Mouse (Mus musculus): ENCODE measurements around the gene Tcp10c.
"Not testable (repeated sequence)": the region's sequence is repeated elsewhere in the genome, so short reads cannot be mapped to it uniquely, and the experiment has no call there.

Tcp10c gene

DNA sequence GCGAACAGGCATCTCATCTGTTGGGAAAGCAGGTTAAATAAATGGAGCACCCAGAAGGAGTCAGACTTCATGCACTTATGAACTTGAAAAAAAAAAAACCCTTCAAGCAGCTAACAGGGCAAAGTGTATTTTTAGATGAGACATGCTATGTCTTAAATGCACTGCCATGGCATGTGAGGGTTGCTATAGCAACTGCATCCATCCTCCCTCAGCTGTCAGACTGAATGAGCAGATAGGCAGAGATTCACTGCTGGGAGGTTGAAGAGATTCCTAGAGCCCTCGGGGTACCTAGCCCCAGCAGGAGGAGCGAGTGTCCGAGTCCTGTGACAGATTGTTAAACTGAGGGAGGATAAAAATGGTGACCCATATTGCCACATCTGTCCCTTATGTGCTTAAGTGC lies 36.6 kb downstream of the Tcp10c start:
- not testable (repeated sequence) for DNase-seq (ENCODE audit: low spot score)

DNA sequence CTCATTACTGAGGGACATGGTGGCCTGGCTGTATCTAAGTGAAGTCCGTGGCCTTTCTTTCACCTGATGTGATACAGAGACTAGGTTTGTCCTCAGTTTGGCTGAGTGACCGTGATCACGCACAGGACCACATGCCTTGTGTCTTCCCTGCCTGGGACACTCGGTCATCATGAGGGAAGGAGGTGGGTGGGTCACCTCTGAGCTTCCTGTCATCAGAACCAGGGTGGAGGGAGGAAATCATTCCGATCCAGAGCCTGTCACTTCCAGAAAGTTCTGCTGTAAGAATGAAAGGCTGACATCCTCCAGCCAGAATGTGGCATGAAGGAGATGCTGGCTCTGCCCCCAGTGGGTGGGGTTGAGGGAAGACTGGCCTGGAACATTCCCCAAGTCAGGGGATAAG lies 45.6 kb downstream of the Tcp10c start:
- DNase-seq (ENCODE audit: low spot score) = not testable (repeated sequence)

DNA sequence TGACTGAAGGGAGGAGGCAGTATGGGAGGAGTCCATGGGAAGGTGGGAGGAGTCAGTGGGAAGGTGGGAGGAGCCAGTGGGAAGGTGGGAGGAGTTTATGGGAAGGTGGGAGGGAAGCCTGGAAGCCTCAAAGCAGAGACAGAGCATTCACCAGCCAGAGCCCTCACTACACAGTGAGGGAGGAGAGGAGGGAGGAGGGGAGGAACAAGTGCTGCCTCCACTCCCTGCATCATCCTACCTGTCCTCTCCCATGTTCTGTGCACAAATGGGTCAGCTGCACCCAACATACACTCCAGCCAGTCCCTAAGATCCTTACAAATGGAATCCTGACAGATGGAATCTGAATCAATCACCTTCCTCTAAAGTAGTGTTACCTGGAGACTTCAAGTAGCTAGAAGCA lies 47.7 kb downstream of the Tcp10c start:
- DNase-seq (ENCODE audit: low spot score) = not testable (repeated sequence)

DNA sequence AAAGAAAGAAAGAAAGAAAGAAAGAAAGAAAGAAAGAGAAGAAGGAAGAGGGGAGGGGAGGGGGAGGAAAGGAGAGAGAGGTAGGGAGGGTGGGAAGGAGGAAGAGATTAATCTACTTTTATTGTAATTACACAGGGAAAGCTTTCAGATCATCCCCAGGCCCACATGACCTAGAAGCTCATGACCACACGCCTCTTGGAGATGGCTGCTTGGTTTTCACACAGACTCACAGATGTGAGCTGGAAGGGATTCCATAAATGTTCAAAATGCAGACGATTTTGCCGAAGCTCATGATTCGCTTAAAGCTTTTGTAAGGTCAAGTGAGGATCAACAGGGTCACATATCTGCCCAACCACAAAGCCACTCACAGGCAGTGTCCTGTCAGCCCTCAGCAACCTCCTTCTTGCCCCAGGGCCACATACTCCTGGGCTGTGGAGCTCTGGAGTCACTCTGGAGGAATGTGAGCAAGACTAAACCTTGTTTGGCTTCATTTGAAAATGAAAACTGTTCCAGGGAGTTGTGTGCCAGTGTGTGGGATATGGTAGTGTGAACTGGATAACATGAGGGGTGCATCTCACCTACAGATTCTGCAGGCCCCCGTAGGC lies 49.3 kb downstream of the Tcp10c start:
- not testable (repeated sequence) for DNase-seq (ENCODE audit: low spot score)

DNA sequence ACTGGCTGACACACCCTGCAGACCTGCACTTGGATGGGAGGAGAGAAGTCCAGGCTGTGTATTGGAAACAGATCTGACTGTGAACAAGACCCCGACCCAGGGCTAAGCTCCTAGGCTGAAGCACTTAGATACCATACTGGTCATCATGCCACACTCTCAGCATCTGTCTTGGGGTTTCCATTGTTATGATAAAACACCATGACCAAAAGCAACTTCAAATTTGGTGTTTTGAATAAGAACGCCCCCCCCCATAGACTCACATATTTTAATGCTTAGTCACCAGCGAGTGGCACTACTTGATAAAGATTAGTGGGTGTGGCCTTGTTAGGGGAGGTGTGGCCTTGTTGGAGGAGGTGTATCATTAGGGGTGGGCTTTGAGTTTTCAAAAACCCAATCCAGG lies 51.7 kb downstream of the Tcp10c start:
- DNase-seq (ENCODE audit: low spot score) = not testable (repeated sequence)

DNA sequence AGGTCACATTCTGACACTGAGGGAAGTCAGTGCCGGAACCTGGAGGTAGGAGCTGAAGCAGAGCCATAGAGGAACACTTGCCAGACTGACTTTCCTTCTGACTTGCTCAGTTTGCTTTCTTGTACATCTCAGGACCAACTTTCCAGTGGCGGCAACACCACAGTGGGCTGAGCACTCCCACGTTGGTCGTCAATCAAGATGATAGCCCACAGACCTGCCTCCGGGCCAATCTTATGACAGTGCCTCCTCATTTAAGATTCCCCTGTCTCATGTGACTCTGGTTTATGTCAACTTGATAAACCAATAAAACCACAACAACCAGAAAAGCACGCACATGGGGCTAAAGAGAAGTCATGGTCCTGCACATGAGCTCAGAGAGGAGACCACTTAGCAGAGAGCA lies 52.3 kb downstream of the Tcp10c start:
- not testable (repeated sequence) for DNase-seq (ENCODE audit: low spot score)

DNA sequence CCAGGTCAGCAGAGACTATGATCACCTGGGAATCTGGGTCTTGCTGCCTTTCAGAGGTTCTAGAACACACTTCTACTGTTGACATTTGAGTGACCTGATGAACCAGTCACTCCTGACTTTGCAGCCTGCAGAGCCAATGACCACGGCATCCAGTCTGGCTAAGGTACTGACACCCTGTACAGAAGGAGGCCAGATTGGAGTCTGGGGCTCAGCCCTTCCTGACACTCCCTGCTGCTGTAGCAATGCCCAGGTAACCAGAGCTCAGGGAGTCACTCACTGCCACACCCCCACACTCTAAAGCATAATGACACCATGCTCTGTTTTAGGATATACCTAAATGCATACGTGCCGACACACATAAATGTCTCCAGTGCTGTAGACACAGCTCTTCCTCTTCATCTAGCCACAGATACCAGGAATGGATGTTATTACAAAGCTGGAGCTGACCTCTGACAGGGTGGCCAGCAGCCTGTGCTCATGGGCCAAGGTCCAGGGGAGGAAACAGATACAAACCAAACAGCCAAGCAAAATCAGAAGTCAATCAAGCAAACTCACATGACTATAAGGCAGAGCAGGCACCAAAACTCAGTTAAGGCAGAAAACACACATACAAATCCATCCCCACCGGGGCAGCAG lies 53.4 kb downstream of the Tcp10c start:
- not testable (repeated sequence) for DNase-seq (ENCODE audit: low spot score)

DNA sequence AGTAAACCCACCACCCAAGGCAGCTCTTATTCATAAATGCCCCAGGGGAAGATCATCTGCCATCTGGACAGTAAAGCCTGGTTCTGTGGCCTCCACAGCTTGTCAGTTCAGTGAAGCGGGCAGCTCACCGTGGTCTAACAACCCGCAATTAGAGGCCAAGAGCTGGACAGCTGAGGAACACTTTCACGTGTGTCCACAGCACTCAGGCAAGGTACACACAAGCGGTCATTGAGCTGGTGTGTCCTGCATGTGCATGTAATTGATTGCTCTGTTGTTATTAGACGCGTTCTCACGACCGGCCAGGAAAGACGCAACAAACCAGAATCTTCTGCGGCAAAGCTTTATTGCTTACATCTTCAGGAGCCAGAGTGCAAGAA lies 53.9 kb downstream of the Tcp10c start:
- not testable (repeated sequence) for DNase-seq (ENCODE audit: low spot score)

DNA sequence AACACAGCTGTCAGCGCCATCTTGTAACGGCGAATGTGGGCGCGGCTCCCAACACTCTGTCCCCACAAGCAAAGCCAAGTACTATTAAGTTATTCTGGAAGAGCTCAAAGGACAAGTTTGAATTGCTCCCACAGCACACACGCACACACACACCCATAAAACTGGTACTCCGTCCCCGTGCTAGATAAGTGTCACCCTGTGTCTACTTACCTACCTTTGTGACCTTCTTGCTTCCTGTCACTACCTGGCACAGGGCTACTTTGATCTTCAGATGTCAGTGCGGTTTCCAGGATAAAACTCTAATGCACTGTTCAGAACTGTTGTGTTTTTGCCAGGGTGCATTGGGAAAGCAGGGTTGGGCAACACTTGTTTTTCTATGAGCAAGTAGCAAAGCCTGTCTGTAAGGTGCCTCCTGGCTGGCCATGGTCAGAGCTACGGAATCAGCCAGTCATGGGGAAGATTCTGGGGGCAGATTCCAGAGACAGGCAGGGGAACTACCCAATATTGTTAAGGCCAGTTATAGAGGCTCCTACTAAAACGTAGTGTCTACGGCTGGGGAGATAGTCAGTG lies 66.7 kb downstream of the Tcp10c start:
- not testable (repeated sequence) for DNase-seq (ENCODE audit: low spot score)

DNA sequence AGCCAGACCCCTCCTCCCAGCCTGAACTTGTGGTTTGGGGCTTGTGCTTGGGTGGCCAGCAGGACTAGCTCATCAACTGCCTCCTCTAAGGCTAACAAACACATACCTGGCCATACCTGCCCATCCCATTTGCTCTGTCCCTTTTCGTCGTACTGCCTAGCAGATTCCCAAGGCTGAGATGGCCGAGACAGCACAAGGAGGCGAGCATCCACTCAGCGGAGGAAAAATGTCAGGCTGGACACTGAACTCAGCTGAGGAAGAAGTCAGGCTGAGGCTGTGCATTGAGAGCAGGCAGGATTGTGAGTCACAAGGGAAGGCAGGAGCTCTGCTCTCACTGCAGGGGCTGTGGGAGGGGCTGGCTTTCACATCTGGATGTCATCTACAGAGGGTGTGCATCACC lies 68.3 kb downstream of the Tcp10c start:
- not testable (repeated sequence) for DNase-seq (ENCODE audit: low spot score)

DNA sequence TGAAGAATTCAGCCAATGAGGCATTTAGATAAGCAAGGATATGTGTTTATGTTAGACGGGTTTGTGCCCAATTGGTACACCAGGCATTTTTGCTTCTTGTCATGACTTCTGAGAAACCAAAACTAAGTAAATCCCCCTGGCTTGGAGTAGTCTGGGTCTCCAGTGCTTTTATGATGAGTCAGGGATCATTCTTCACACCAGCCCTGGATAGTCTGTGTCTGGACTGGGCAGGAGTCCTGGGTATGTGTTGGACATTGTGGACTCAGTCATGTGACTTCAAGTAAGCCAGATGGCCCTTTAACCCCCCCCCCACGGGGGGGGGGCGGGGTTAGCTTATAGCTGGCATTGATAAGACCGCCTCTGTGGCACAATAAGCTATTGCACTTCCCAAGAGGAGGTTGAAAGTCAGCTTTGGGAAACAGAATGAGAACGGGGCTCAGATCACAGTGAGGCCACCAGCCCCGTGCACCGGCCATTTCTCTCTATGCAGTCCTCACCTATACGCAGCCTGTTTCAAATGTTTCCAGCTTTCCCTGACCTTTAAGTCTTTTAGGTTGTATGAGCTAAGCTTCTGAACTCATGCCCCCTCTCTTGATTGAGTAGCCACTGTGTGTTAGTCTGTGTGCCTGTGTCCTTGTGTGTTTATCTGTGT lies 69.1 kb downstream of the Tcp10c start:
- not testable (repeated sequence) for DNase-seq (ENCODE audit: low spot score)

DNA sequence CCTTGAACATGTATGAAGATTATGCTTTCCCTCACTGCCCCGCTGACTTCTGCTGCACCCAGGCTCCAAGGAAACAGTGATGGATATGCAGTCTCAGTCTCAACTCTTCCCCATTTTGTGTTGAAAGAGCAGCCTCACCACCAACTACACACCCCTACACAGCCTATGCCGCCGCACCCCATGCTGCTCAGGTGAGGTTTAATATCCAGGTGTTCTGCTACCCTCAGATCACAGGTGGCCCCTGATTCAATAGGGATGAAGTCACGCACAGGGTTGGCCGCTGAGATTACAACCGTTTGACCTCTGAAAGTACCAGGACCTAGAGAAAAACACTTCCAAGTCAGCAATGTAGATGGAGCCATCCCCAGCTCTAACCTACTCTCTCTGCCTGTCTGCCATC lies 69.9 kb downstream of the Tcp10c start:
- not testable (repeated sequence) for DNase-seq (ENCODE audit: low spot score)

DNA sequence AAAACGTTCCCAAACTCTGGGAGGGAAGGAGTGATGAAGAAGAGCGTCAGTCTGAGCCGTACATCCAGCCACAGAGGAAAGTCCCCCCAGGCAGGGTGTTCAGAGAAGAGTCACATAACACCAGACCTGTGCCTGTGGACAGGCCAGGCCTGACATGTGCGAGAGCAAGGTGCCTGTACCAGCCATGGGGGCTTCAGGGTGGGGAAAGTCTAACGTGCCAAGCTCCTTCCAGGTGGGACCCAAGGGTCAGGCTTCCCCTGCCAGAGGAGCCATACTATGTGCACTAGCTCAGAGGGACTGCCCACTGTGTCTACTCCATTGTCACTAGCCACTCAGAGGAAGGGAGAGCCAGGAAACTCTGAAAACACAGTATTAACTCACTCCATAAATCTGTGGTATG lies 71.3 kb downstream of the Tcp10c start:
- DNase-seq (ENCODE audit: low spot score) = not testable (repeated sequence)

DNA sequence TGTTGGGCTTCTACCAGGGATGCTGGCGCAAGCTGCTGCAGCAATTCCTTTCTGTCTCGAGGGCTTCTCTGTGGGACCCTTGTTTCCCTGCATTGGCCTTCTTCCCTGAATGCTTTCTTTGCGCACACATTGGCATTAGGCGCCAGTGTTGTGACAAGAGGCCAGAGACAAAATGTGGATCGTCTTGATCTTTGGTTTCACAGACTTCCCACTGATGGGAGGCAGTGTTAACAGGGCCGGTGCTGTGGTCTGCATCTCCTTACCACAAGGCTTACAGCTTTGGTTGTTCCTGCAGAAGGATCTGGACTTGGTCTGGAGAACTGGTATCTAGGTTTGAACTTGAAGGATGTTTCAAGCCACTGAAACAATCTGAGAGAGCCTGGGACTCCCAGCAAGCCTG lies 72.1 kb downstream of the Tcp10c start:
- not testable (repeated sequence) for DNase-seq (ENCODE audit: low spot score)
